Mouse (Mus musculus) neural tube, embryonic 11.5 days (tissue): ENCODE data around the gene Acsl1. TPM values are rescaled to one million over a fixed set of nuclear protein-coding genes. Genes with fewer than 3 reads are reported as not detected.

Source experiments
- ATAC-seq: fragments of 200-750 bp; cut with Nextera tagmentation; 2 replicates; pipeline ENCODE4 v1.8.0; 2017; ENCODE audit warnings: moderate number of reproducible peaks, mild to moderate bottlenecking, moderate TSS enrichment, moderate library complexity; ENCODE audit not compliant: insufficient read depth, low FRiP score, low TSS enrichment
- DNase-seq: peaks from one replicate; pipeline ENCODE4 v3.0.0-alpha.2; 2015; ENCODE audit warnings: low spot score
- H3K27ac ChIP-seq: fragments of 300-500 bp; sonication (generic); 2 replicates; pipeline ENCODE4 v1.5.1; 2014; ENCODE audit warnings: low read depth, mild to moderate bottlenecking, low read length
- H3K27me3 ChIP-seq: fragments of 300-500 bp; sonication (generic); 2 replicates; pipeline ENCODE4 v1.6.1; 2014; ENCODE audit warnings: mild to moderate bottlenecking, low read length, mixed read lengths; ENCODE audit not compliant: control insufficient read depth, insufficient read depth
- H3K36me3 ChIP-seq: fragments of 300-500 bp; sonication (generic); 2 replicates; pipeline ENCODE4 v1.6.1; 2014; ENCODE audit warnings: mild to moderate bottlenecking, low read length, moderate library complexity, mixed read lengths; ENCODE audit not compliant: control insufficient read depth, insufficient read depth
- H3K4me1 ChIP-seq: fragments of 300-500 bp; sonication (generic); 2 replicates; pipeline ENCODE4 v1.6.1; 2014; ENCODE audit warnings: low read length, mixed read lengths; ENCODE audit not compliant: control insufficient read depth, insufficient read depth
- H3K4me2 ChIP-seq: fragments of 300-500 bp; sonication (generic); 2 replicates; pipeline ENCODE4 v1.6.1; 2014; ENCODE audit warnings: low read depth, mild to moderate bottlenecking, moderate library complexity
- H3K4me3 ChIP-seq: fragments of 300-500 bp; sonication (generic); 2 replicates; pipeline ENCODE4 v1.5.1; 2014; ENCODE audit warnings: low read depth, low read length
- H3K9ac ChIP-seq: fragments of 300-500 bp; sonication (generic); 2 replicates; pipeline ENCODE4 v1.6.1; 2014; ENCODE audit warnings: mild to moderate bottlenecking, low read length
- H3K9me3 ChIP-seq: fragments of 300-500 bp; sonication (generic); 2 replicates; pipeline ENCODE4 v1.6.1; 2016; ENCODE audit warnings: low read length; ENCODE audit not compliant: control insufficient read depth
- WGBS: fragments of 180-500 bp; shearing (Covaris S2); extraction: QIAGEN DNeasy Blood & Tissue Kit; methylation state at CpG from one replicate; pipeline ENCODE4 v1.1.7; 2014; 5-methylcytosine and 5-hydroxymethylcytosine counted together
- polyA plus RNA-seq: library from polyadenylated mRNA; unstranded; fragments of >200 nt; fragmentation: Nextera tagmentation; extraction: Ambion mirVana; gene quantifications from 2 replicates; pipeline ENCODE4 v1.2.1, GENCODE M21; 2014

Gene Acsl1
- polyA plus RNA-seq, 1 experiment from 2014 or later: 13.5 TPM

DNA sequence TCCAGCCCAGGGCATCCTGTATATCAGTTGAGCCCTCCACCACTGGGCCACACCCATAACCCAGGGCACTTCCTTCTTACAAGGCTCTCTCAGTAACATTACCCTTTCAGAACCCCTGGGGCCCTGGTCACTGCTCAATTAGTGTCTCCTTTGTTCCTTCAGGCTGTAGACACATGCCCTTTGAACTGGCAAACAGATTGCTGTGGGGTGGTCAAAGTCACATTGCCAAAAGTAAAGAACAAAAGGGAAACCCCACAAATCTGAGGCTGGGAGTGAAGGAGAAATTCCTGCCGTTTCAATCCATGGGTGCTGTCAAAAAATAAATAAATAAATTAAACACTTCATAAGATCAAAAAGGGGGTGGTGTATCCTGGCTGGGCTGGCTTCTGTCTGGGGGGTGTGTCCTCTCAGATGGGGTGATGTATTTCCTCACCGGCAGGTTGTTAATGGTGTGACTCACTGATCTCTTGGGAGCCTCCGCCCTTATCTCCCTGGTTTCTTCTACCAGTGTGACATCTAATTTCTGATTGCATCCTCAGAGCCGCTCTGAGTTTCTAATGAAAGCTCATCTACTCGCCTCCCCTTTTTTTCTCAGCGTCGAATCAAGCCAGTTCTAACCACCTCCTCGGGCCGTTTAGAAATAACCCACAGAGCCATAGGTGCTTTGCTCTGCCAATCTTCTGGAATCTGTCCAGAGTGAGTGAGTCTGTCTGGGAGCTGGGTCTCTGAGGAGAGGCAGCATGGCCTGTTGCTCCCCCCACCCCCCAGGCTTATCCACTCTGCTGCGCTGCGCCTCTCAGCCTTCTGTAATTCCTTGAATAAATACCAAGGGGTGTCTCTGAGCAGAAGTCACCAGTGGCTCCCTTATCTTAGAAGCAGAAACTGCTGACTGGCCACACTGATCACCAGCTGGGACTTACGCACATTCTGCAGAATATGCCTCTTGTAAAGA, 24.6 kb upstream of the Acsl1 start:
- no peak overlapping the region for H3K9ac ChIP-seq

DNA sequence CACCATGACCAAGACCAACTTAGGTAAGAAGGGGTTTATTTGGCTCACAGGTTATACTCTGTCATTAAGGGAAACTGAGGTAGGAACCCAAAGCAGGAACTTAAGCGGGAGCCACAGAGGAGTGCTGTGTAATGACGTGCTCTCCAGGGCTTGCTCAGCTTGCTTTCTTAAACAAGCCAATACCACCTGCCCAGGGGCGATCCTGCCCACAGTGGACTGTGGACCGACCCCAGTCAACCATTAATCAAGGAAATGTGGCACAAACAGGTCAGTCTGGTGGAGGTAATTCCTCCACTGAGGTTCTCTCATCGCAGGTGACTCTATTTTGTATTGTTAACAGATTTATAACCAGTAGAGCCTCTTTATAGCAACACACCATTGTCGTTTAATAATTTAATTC, 23.5 kb upstream of the Acsl1 start:
- H3K36me3 ChIP-seq: no peaks in the 10 kb centered on the region
- no peak overlapping the region for H3K9ac ChIP-seq
- H3K27ac ChIP-seq: no peak overlapping the region
- H3K4me2 ChIP-seq: no peak overlapping the region
- DNase-seq: no peak
- H3K4me3 ChIP-seq: no peak overlapping the region
- no peaks in the 10 kb centered on the region for H3K27me3 ChIP-seq
- no peak for ATAC-seq
- H3K4me1 ChIP-seq: no peaks in the 10 kb centered on the region
- 82% methylated on average over 6 of the region's 6 CpGs for WGBS
- no peaks in the 10 kb centered on the region for H3K9me3 ChIP-seq

More for the DNA sequence above, 24.6 kb upstream of the Acsl1 start:
- ATAC-seq (no peak), DNase-seq (no peak)
- Histone ChIP-seq H3K9me3 (no peaks in the 10 kb centered on the region), H3K27ac (no peak overlapping the region), H3K4me3 (no peak overlapping the region), H3K4me2 (no peak overlapping the region), H3K4me1 (no peaks in the 10 kb centered on the region), H3K27me3 (no peaks in the 10 kb centered on the region), H3K36me3 (no peaks in the 10 kb centered on the region)
- WGBS: 40% methylated on average over 12 of the region's 12 CpGs

- no peak overlapping the region for H3K9ac ChIP-seq
- no peaks in the 10 kb centered on the region for H3K4me1 ChIP-seq
- DNase-seq (no peak), ATAC-seq (no peak)
- H3K4me2 ChIP-seq: no peak overlapping the region
- no peaks in the 10 kb centered on the region for H3K36me3 ChIP-seq
- H3K27ac ChIP-seq: no peak overlapping the region
- H3K4me3 ChIP-seq: no peak overlapping the region
- no peaks in the 10 kb centered on the region for H3K9me3 ChIP-seq
- no peaks in the 10 kb centered on the region for H3K27me3 ChIP-seq
- WGBS: 82% methylated on average over 5 of the region's 5 CpGs
Measured at GRCm38 (mm10) chr8:46448606-46449005, 22.2 kb upstream of the Acsl1 start.

DNA sequence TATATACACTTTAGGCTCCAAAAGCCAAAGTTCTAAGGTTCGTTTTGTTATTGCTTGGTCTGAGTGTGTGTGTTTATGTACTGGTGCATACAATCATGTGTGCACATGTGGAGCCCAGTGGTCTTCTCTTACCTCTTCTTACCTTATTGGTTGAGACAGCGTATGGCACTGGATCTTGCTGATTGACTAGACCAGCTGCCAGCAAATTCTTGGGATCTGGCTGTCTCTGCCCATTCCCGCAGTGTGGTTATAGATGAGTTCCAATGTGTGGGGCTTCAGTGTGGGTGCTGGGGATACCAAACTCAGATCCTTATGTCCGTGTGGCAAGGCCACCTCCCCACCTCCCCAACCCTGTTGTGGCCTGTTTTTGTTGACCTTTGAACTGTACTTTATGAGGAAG, 21.8 kb upstream of the Acsl1 start:
- H3K9me3 ChIP-seq: no peaks in the 10 kb centered on the region
- 79% methylated on average over 4 of the region's 4 CpGs for WGBS
- no peaks in the 10 kb centered on the region for H3K36me3 ChIP-seq
- H3K27ac ChIP-seq: no peak overlapping the region
- H3K27me3 ChIP-seq: no peaks in the 10 kb centered on the region
- DNase-seq (no peak), ATAC-seq (no peak)
- H3K4me2 ChIP-seq: no peak overlapping the region
- no peaks in the 10 kb centered on the region for H3K4me1 ChIP-seq
- H3K4me3 ChIP-seq: no peak overlapping the region
- H3K9ac ChIP-seq: no peak overlapping the region

DNA sequence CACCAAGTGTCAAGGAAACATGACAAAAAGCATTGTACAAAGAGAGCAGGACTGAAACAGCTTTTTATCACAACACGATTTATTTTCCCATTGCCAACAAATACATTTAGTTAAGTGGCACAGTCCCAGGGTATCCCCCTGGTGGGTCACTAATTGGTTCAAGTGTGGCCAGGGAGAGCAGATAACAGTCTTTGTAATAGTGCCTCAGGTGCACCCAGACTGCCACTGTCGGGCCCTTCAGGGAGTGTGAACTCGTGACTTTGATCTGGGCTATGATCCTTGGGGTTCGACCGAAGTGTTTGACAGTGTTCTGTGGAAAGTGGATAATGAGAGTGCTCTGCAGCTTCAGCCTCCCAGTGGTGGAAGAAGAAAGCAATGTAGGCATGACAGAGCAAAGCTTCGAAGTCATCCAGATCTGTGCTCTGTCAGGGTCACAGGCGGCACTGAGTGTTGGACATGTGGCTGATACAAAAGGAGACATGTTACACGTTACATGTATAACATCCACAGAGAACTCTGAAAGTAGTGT, 21.1 kb upstream of the Acsl1 start:
- Histone ChIP-seq H3K9ac (no peak overlapping the region), H3K9me3 (no peaks in the 10 kb centered on the region), H3K4me3 (no peak overlapping the region), H3K27ac (no peak overlapping the region), H3K4me1 (no peaks in the 10 kb centered on the region), H3K36me3 (no peaks in the 10 kb centered on the region), H3K4me2 (no peak overlapping the region), H3K27me3 (no peaks in the 10 kb centered on the region)
- ATAC-seq (no peak), DNase-seq (no peak)
- WGBS: 71% methylated on average over 8 of the region's 8 CpGs

DNA sequence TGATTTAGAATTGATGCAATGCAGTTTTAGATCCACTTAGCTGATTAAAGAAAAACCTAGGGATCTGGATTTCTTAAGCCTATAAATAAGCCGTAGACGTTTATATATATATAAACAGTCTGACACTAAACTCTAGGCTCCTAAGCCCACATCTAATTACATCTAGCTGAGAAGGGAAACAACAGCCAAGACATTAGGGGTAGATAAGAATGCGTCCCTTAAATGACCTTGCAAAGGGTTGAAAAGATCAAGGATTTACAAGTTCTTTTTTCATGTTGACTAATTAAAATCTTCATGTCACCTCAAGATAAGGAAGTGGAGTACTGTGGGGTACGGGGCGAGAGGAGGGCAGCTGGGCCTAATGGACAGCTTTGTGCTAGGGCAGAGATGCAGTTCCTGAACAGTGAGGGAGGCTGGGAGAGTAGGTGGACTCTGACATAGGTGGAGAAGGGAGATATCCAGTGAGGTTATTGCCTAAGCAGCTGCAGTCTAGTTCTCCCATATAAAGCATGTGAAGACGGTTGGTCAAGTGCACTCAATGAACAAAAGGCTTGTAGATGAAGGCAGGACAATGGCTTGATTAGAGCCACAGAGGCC, 12.5 kb upstream of the Acsl1 start:
- no peak for ATAC-seq
- H3K27me3 ChIP-seq: no peaks in the 10 kb centered on the region
- no peaks in the 10 kb centered on the region for H3K36me3 ChIP-seq
- no peak for DNase-seq
- H3K9me3 ChIP-seq: no peaks in the 10 kb centered on the region
- 81% methylated on average over 6 of the region's 6 CpGs for WGBS
- H3K27ac ChIP-seq: no peak overlapping the region
- H3K4me3 ChIP-seq: no peak overlapping the region
- no peaks in the 10 kb centered on the region for H3K4me1 ChIP-seq
- no peak overlapping the region for H3K9ac ChIP-seq
- no peak overlapping the region for H3K4me2 ChIP-seq

- Histone ChIP-seq H3K9me3 (no peaks in the 10 kb centered on the region), H3K36me3 (no peaks in the 10 kb centered on the region), H3K4me2 (no peak overlapping the region), H3K27ac (no peak overlapping the region), H3K4me1 (peaks cover 5% of the 10 kb centered on the region; the same call in 1 of the 2 replicates), H3K9ac (no peak overlapping the region), H3K27me3 (no peaks in the 10 kb centered on the region), H3K4me3 (no peak overlapping the region)
- 85% methylated on average over 2 of the region's 2 CpGs for WGBS
- no peak for DNase-seq
- no peak for ATAC-seq
Measured at GRCm38 (mm10) chr8:46468400-46468799, 2.4 kb upstream of the Acsl1 start.

DNA sequence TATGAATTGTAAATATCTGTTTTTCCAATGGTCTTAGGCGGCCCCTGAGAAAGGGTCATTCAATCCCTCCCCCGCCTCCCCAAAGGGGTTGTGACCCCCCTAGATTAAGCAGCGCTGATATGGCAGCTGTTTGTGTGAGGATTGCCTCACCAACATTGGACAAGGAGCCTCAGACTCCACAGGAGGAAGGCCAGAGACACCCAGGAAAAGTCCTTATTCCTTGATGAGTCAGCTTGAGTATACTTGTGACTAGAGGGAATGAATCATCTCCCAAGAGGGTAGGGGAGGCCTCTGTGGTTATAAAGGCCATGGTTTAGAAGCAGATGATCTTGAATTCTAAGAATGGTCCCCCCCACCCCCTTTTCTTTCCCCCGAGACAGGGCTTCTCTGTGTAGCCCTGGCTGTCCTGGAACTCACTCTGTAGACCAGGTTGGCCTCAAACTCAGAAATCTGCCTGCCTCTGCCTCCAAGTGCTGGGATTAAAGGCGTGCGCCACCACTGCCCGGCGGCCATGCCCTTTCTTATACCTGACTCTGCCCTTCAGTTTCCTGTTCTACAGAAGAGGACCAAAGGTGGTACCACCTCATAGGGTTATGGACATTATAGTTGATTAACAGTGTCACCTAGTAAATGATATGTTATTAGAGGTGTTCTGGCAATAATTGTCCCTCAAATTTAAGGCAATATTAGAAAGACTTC, 1.6 kb upstream of the Acsl1 start:
- no peaks in the 10 kb centered on the region for H3K27me3 ChIP-seq
- 94% methylated on average over 8 of the region's 8 CpGs for WGBS
- no peak overlapping the region for H3K27ac ChIP-seq
- no peak overlapping the region for H3K4me2 ChIP-seq
- H3K4me3 ChIP-seq: no peak overlapping the region
- H3K36me3 ChIP-seq: no peaks in the 10 kb centered on the region
- no peaks in the 10 kb centered on the region for H3K9me3 ChIP-seq
- ATAC-seq (no peak), DNase-seq (no peak)
- H3K9ac ChIP-seq: no peak overlapping the region
- H3K4me1 ChIP-seq: peaks cover 5% of the 10 kb centered on the region; the same call in 1 of the 2 replicates
